ENCODE assay signal across 19 mouse cellular contexts in the genomic region with DNA sequence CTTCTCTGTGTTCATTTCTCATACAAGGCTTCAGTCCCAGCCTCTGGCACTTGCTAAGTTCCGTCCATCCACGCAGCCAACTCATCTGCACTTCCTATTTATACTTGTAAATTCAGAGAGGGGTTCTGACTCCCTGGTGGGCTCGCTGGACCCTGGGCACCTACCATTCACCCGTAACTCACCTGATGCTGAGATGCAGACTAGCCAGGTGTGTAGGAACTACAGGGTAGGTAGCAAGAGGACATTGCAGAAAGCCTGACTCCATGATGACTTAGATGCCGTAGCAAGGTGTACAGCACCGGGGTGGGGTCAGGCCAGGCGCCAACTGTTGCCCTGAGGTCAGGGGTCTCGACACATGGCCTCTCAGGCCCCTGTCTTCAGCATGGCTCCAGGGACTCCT. TPM values are rescaled to one million over a fixed set of nuclear protein-coding genes. Genes with fewer than 3 reads are reported as not detected.
DNase-seq lines count a peak whose midpoint lies in the region; ATAC-seq and TF ChIP-seq lines count a peak whose summit lies in the region.
"Had no signal": no experiment of that assay in that cellular context is flagged by ENCODE, and none has a peak within 500 bp of the region (broad histone marks: within the 10 kb centered on the region; RNA-seq: fewer than 3 reads in every experiment).

No protein-coding gene starts in this region.

- 85% methylated on average over 8 of the region's 8 CpGs for WGBS in forebrain, embryonic 11.5 days
- 89% methylated on average over 8 of the region's 8 CpGs for whole genome bisulfite sequencing in forebrain, embryonic 14.5 days

- H3K9me3 ChIP-seq in forebrain, embryonic 11.5 days (ENCODE audit: control insufficient read depth, low read length): no peaks in the 10 kb centered on the region
- H3K9me3 ChIP-seq in forebrain, embryonic 14.5 days (replicated peaks; ENCODE audit: control insufficient read depth, low read length): no peaks in the 10 kb centered on the region
- H3K9me3 ChIP-seq: embryonic facial prominence, embryonic 15.5 days; forebrain, embryonic 13.5 days; heart, embryonic 15.5 days; hindbrain, embryonic 12.5 days; intestine, embryonic 15.5 days had no signal

- peak; percentile 33 for DNase-seq in forebrain, embryonic 11.5 days (ENCODE audit: low spot score)
- DNase-seq in forebrain, embryonic 14.5 days (ENCODE audit: low spot score): no peak
- DNase-seq in left cerebral cortex, adult 2 months (ENCODE audit: extremely low spot score in 1 of 2, low spot score in 2 of 2): peak; percentile 5 to 7
- DNase-seq in left cerebral cortex, adult 18-20 months (ENCODE audit: low spot score in 2 of 2): no peak
- peak; percentile 1 for DNase-seq in thymus, postnatal 4 days
- DNase-seq in thymus, postnatal 10 days (ENCODE audit: low spot score in 2 of 2): no peak
- DNase-seq in right cerebral cortex, postnatal 25 days: peak; percentile 2
- DNase-seq in left cerebral cortex, adult 9 months (ENCODE audit: low spot score in 2 of 2): no peak
- DNase-seq: adrenal gland, postnatal 36 days; gastrocnemius, postnatal 36 days; left cerebral cortex, postnatal 4 days; thymus, postnatal 25 days had no signal

- no peaks in the 10 kb centered on the region for H3K36me3 ChIP-seq in forebrain, embryonic 11.5 days (ENCODE audit: control insufficient read depth, insufficient read depth, low read length)
- no peaks in the 10 kb centered on the region for H3K36me3 ChIP-seq in forebrain, embryonic 14.5 days (ENCODE audit: control insufficient read depth, insufficient read depth, low read length)
- H3K36me3 ChIP-seq: embryonic facial prominence, embryonic 15.5 days; heart, embryonic 15.5 days; hindbrain, embryonic 12.5 days; intestine, embryonic 15.5 days had no signal

- H3K9ac ChIP-seq in forebrain, embryonic 11.5 days (ENCODE audit: low read length): no peak overlapping the region
- H3K9ac ChIP-seq in forebrain, embryonic 14.5 days (ENCODE audit: low read length): no peak overlapping the region
- H3K9ac ChIP-seq: embryonic facial prominence, embryonic 15.5 days; forebrain, embryonic 13.5 days; heart, embryonic 15.5 days; hindbrain, embryonic 12.5 days; intestine, embryonic 15.5 days had no signal

- no peak overlapping the region for H3K4me2 ChIP-seq in forebrain, embryonic 11.5 days (ENCODE audit: low read depth, low read length, severe bottlenecking)
- H3K4me2 ChIP-seq in forebrain, embryonic 14.5 days (ENCODE audit: low read length): no peak overlapping the region
- H3K4me2 ChIP-seq: embryonic facial prominence, embryonic 15.5 days; forebrain, embryonic 13.5 days; heart, embryonic 15.5 days; hindbrain, embryonic 12.5 days; intestine, embryonic 15.5 days had no signal

- H3K27ac ChIP-seq in forebrain, embryonic 11.5 days (ENCODE audit: low read depth, low read length): no peak overlapping the region
- no peak overlapping the region for H3K27ac ChIP-seq in forebrain, embryonic 14.5 days (ENCODE audit: low read depth, low read length)
- no peak overlapping the region for H3K27ac ChIP-seq in left cerebral cortex, adult 2 months
- H3K27ac ChIP-seq: embryonic facial prominence, embryonic 15.5 days; forebrain, embryonic 13.5 days; heart, embryonic 15.5 days; hindbrain, embryonic 12.5 days; intestine, embryonic 15.5 days had no signal

- TF ChIP-seq CTCF in left cerebral cortex, adult 2 months (IDR thresholded peaks at IDR 0.05): no peak

- no peak for ATAC-seq in forebrain, embryonic 11.5 days (replicated peaks; ENCODE audit: low FRiP score)
- ATAC-seq in forebrain, embryonic 14.5 days: no peak
- ATAC-seq: forebrain, embryonic 13.5 days; intestine, embryonic 15.5 days; Patski had no signal

- H3K4me1 ChIP-seq in forebrain, embryonic 11.5 days (replicated peaks; ENCODE audit: control insufficient read depth, insufficient read depth, low read length): no peaks in the 10 kb centered on the region
- H3K4me1 ChIP-seq in forebrain, embryonic 14.5 days (ENCODE audit: control insufficient read depth, insufficient read depth, low read length): no peaks in the 10 kb centered on the region
- H3K4me1 ChIP-seq: forebrain, embryonic 13.5 days; intestine, embryonic 15.5 days had no signal

- no peaks in the 10 kb centered on the region for H3K27me3 ChIP-seq in forebrain, embryonic 11.5 days (ENCODE audit: control insufficient read depth, insufficient read depth, low read length)
- H3K27me3 ChIP-seq in forebrain, embryonic 14.5 days (replicated peaks; ENCODE audit: control insufficient read depth, insufficient read depth, low read length): no peaks in the 10 kb centered on the region
- H3K27me3 ChIP-seq: embryonic facial prominence, embryonic 15.5 days; intestine, embryonic 15.5 days had no signal

- intact Hi-C loops in left cerebral cortex, adult 2 months (cut with DNase I): no loop called here

- no peak overlapping the region for H3K4me3 ChIP-seq in forebrain, embryonic 11.5 days (ENCODE audit: low read depth, low read length)
- no peak overlapping the region for H3K4me3 ChIP-seq in forebrain, embryonic 14.5 days (ENCODE audit: low read depth, low read length)
- no peak overlapping the region for H3K4me3 ChIP-seq in left cerebral cortex, adult 2 months
- H3K4me3 ChIP-seq: embryonic facial prominence, embryonic 15.5 days; forebrain, embryonic 13.5 days; heart, embryonic 15.5 days; hindbrain, embryonic 12.5 days; intestine, embryonic 15.5 days; myocyte had no signal

RNA-seq across cellular contexts. Expression of a gene that starts 6.7 kb away (rescaled TPM):
- polyA plus RNA-seq in forebrain, embryonic 11.5 days (2014; fragmentation: Nextera tagmentation; extraction: Ambion mirVana): 11.3 and 13.5 TPM in 2 replicates
- polyA plus RNA-seq in forebrain, embryonic 14.5 days (2014; fragmentation: Nextera tagmentation; extraction: Ambion mirVana): 56.4 and 66.7 TPM in 2 replicates
- total RNA-seq in left cerebral cortex, adult 2 months (2021): 100 to 1,000 TPM; 143 to 156 TPM
- total RNA-seq in left cerebral cortex, adult 18-20 months (2021): 100 to 1,000 TPM; 143 to 145 TPM
- total RNA-seq: gastrocnemius, postnatal 36 days had no signal
- polyA plus RNA-seq: myocyte, Patski had no signal

RNA-seq across cellular contexts. Expression of a gene that starts 47.2 kb away (rescaled TPM):
- polyA plus RNA-seq in forebrain, embryonic 11.5 days (2014; fragmentation: Nextera tagmentation; extraction: Ambion mirVana): 15.3 and 19.7 TPM in 2 replicates
- polyA plus RNA-seq in forebrain, embryonic 14.5 days (2014; fragmentation: Nextera tagmentation; extraction: Ambion mirVana): 14.2 and 15.3 TPM in 2 replicates
- total RNA-seq in left cerebral cortex, adult 2 months (2021): 10 to 100 TPM; 21.3 to 21.4 TPM
- 10 to 100 TPM; 24.6 to 28.5 TPM for total RNA-seq in left cerebral cortex, adult 18-20 months (2021)

Comparison
In these comparisons a context has a peak if more than half of its experiments do, and no peak if none do; other contexts are left out.
1. DNase-seq: peak in forebrain, embryonic 11.5 days (single experiment), left cerebral cortex, adult 2 months (2 of 2), thymus, postnatal 4 days (single experiment) and right cerebral cortex, postnatal 25 days (single experiment); none in forebrain, embryonic 14.5 days (single experiment), left cerebral cortex, adult 18-20 months (0 of 2), thymus, postnatal 10 days (0 of 2) and left cerebral cortex, adult 9 months (0 of 2).